9 mouse cellular contexts compared by ENCODE assay signal in genomic region chr11:106214856-106215255, GRCm38 (mm10). TPM values are rescaled to one million over a fixed set of nuclear protein-coding genes. Genes with fewer than 3 reads are reported as not detected.
DNase-seq lines count a peak whose midpoint lies in the region; ATAC-seq and TF ChIP-seq lines count a peak whose summit lies in the region.
"Had no signal": no experiment of that assay in that cellular context is flagged by ENCODE, and none has a peak within 500 bp of the region (broad histone marks: within the 10 kb centered on the region; RNA-seq: fewer than 3 reads in every experiment).

No protein-coding gene starts in this region.

- no peak overlapping the region for H3K27ac ChIP-seq in heart, embryonic 11.5 days (ENCODE audit: low read depth, low read length)
- H3K27ac ChIP-seq in ES-E14 (ENCODE audit: insufficient read depth, low read depth, low read length, poor library complexity, severe bottlenecking) = no peak overlapping the region
- H3K27ac ChIP-seq in forebrain, postnatal 0 days (ENCODE audit: low read depth, low read length) = no peak overlapping the region
- H3K27ac ChIP-seq in liver, embryonic 14.5 days = peak overlapping the region; percentile 98

- 85% methylated on average over 5 of the region's 5 CpGs for WGBS in heart, embryonic 11.5 days (ENCODE audit: insufficient replicate concordance)
- WGBS in forebrain, postnatal 0 days = 96% methylated on average over 5 of the region's 5 CpGs
- WGBS in liver, embryonic 14.5 days (ENCODE audit: insufficient replicate concordance) = 77% methylated on average over 5 of the region's 5 CpGs

- peak overlapping the region; percentile 12; the same call in 1 of the 2 replicates for H3K9ac ChIP-seq in heart, embryonic 11.5 days (ENCODE audit: low read depth, low read length)
- H3K9ac ChIP-seq in ES-E14 (ENCODE audit: insufficient read depth, low read depth, low read length, poor library complexity, severe bottlenecking) = peak overlapping the region; percentile 96
- H3K9ac ChIP-seq in forebrain, postnatal 0 days = peak overlapping the region; percentile 99; the same call in 1 of the 2 replicates
- H3K9ac ChIP-seq in liver, embryonic 14.5 days (replicated peaks) = peak overlapping the region; percentile 95

- peak overlapping the region; percentile 99; the same call in 1 of the 2 replicates for H3K4me3 ChIP-seq in heart, embryonic 11.5 days (ENCODE audit: low read depth, low read length)
- no peak overlapping the region; a peak in 2 of 4 replicates for H3K4me3 ChIP-seq in ES-E14 (ENCODE audit: insufficient read depth in 1 of 2, low read depth in 1 of 2, low read length in 2 of 2, poor library complexity in 1 of 2, severe bottlenecking in 1 of 2)
- no peak overlapping the region for H3K4me3 ChIP-seq in forebrain, postnatal 0 days (ENCODE audit: low read depth, low read length)
- H3K4me3 ChIP-seq in liver, embryonic 14.5 days (ENCODE audit: insufficient read depth in 1 of 2, low read depth in 2 of 2, low read length in 2 of 2) = peak overlapping the region; percentile 90 to 96

- in situ Hi-C loops in ES-E14 (cut with MboI; ENCODE audit: low sequenced_read_pairs in 2 of 2, unreplicated experiment in 2 of 2) = no loop called here

- peak overlapping the region; percentile 74 for H3K4me2 ChIP-seq in heart, embryonic 11.5 days
- no peak overlapping the region for H3K4me2 ChIP-seq in forebrain, postnatal 0 days (ENCODE audit: low read depth)
- H3K4me2 ChIP-seq in liver, embryonic 14.5 days (ENCODE audit: low read depth) = peak overlapping the region; percentile 90

- no peaks in the 10 kb centered on the region for H3K9me3 ChIP-seq in heart, embryonic 11.5 days (replicated peaks; ENCODE audit: control insufficient read depth, low read length)
- no peaks in the 10 kb centered on the region for H3K9me3 ChIP-seq in ES-E14 (ENCODE audit: control insufficient read depth, insufficient read depth, low read depth, low read length)
- no peaks in the 10 kb centered on the region for H3K9me3 ChIP-seq in forebrain, postnatal 0 days (ENCODE audit: low read length)
- no peaks in the 10 kb centered on the region for H3K9me3 ChIP-seq in liver, embryonic 14.5 days (ENCODE audit: control insufficient read depth, low read length)

- no peak for TF ChIP-seq EP300 in liver, embryonic 14.5 days (IDR thresholded peaks at IDR 0.05; ENCODE audit: low read depth)

- H3K4me1 ChIP-seq in heart, embryonic 11.5 days (ENCODE audit: control insufficient read depth, insufficient read depth, low read length) = peaks cover 17% of the 10 kb centered on the region
- peaks cover 2 to 5% of the 10 kb centered on the region in 2 experiments; a peak in 3 of 4 replicates for H3K4me1 ChIP-seq in ES-E14 (ENCODE audit: control insufficient read depth in 2 of 2, insufficient read depth in 2 of 2, low read length in 2 of 2, poor library complexity in 1 of 2)
- peaks cover 16% of the 10 kb centered on the region for H3K4me1 ChIP-seq in forebrain, postnatal 0 days (ENCODE audit: insufficient read depth)
- peaks cover 17 to 19% of the 10 kb centered on the region in 2 experiments for H3K4me1 ChIP-seq in liver, embryonic 14.5 days (replicated peaks; ENCODE audit: control insufficient read depth in 2 of 2, insufficient read depth in 2 of 2, low read length in 1 of 2)

- DNase-seq in heart, adult 9 months (ENCODE audit: low spot score in 2 of 2) = no peak
- DNase-seq in ES-E14 (ENCODE audit: low read depth, low spot score) = no peak
- no peak for DNase-seq in forebrain, postnatal 0 days
- no peak for DNase-seq in liver, embryonic 14.5 days (ENCODE audit: low read depth in 3 of 3, low spot score in 3 of 3)
- no peak for DNase-seq in layer of hippocampus, adult 9-11 months
- no peak for DNase-seq in frontal cortex, postnatal 36 days (ENCODE audit: low spot score in 2 of 2)
- DNase-seq in right cerebral cortex, postnatal 14 days = no peak
- DNase-seq: cerebellum, adult 11 months had no signal

- peaks cover 12% of the 10 kb centered on the region for H3K36me3 ChIP-seq in heart, embryonic 11.5 days (ENCODE audit: control insufficient read depth, insufficient read depth, low read length)
- H3K36me3 ChIP-seq in ES-E14 (ENCODE audit: control insufficient read depth, insufficient read depth, low read length, poor library complexity, severe bottlenecking) = peaks cover 10% of the 10 kb centered on the region
- peaks cover 26% of the 10 kb centered on the region for H3K36me3 ChIP-seq in forebrain, postnatal 0 days (ENCODE audit: insufficient read depth)
- H3K36me3 ChIP-seq in liver, embryonic 14.5 days (replicated peaks; ENCODE audit: control insufficient read depth, insufficient read depth, low read depth) = peaks cover 18% of the 10 kb centered on the region

- no peaks in the 10 kb centered on the region for H3K27me3 ChIP-seq in heart, embryonic 11.5 days (ENCODE audit: control insufficient read depth, insufficient read depth, low read length)
- H3K27me3 ChIP-seq in forebrain, postnatal 0 days (ENCODE audit: insufficient read depth, low read length) = no peaks in the 10 kb centered on the region
- H3K27me3 ChIP-seq in liver, embryonic 14.5 days (ENCODE audit: control insufficient read depth, insufficient read depth, low read length) = no peaks in the 10 kb centered on the region

- no peak for TF ChIP-seq CTCF in forebrain, postnatal 0 days (IDR thresholded peaks at IDR 0.05; ENCODE audit: low read depth)
- no peak for TF ChIP-seq CTCF in liver, embryonic 14.5 days (IDR thresholded peaks at IDR 0.05; ENCODE audit: low read depth)

- ATAC-seq in heart, embryonic 11.5 days (replicated peaks; ENCODE audit: insufficient number of reproducible peaks, low FRiP score, low TSS enrichment) = no peak
- ATAC-seq in forebrain, postnatal 0 days = no peak
- ATAC-seq in liver, embryonic 14.5 days (ENCODE audit: insufficient read depth) = no peak

TF ChIP-seq in ES-E14, 5 proteins besides CTCF, POLR2A, EP300 and RAD21:
- TF ChIP-seq MAFK (IDR thresholded peaks at IDR 0.05; ENCODE audit: insufficient read depth, low read depth, low read length) (no peak), CHD2 (IDR thresholded peaks at IDR 0.05; ENCODE audit: low read depth, low read length) (no peak), HCFC1 (IDR thresholded peaks at IDR 0.05; ENCODE audit: borderline replicate concordance, insufficient read depth, low read length) (no peak), ZNF384 (IDR thresholded peaks at IDR 0.05; ENCODE audit: low read depth, low read length) (no peak), ZC3H11A (IDR thresholded peaks at IDR 0.05; ENCODE audit: borderline replicate concordance, low read depth, low read length) (no peak)

RNA-seq across cellular contexts. Expression of gene Ccdc47, which starts 1.3 kb away (rescaled TPM):
- polyA plus RNA-seq in heart, embryonic 11.5 days (2014; fragmentation: Nextera tagmentation; extraction: Ambion mirVana) = 58.9 and 91.1 TPM in 2 replicates
- 82.3 and 91.2 TPM in 2 replicates for total RNA-seq in ES-E14 (2012; rRNA removed)
- 29.4 and 41.0 TPM in 2 replicates for total RNA-seq in forebrain, postnatal 0 days (2014; rRNA removed)
- polyA plus RNA-seq in forebrain, postnatal 0 days (2015; fragmentation: Nextera tagmentation; extraction: Ambion mirVana) = 71.8 and 90.1 TPM in 2 replicates
- polyA plus RNA-seq in liver, embryonic 14.5 days (2012; rRNA removed) = 11.6 and 19.0 TPM in 2 replicates
- 27.5 and 29.2 TPM in 2 replicates for polyA plus RNA-seq in liver, embryonic 14.5 days (2014; fragmentation: Nextera tagmentation; extraction: Ambion mirVana)

RNA-seq across cellular contexts. Expression of gene Ddx42, which starts 1.9 kb away (rescaled TPM):
- polyA plus RNA-seq in heart, embryonic 11.5 days (2014; fragmentation: Nextera tagmentation; extraction: Ambion mirVana) = 45.3 and 58.3 TPM in 2 replicates
- 48.2 and 64.3 TPM in 2 replicates for total RNA-seq in ES-E14 (2012; rRNA removed)
- total RNA-seq in forebrain, postnatal 0 days (2014; rRNA removed) = 58.8 and 76.3 TPM in 2 replicates
- 49.5 and 62.2 TPM in 2 replicates for polyA plus RNA-seq in forebrain, postnatal 0 days (2015; fragmentation: Nextera tagmentation; extraction: Ambion mirVana)
- 7.8 and 13.5 TPM in 2 replicates for polyA plus RNA-seq in liver, embryonic 14.5 days (2012; rRNA removed)
- polyA plus RNA-seq in liver, embryonic 14.5 days (2014; fragmentation: Nextera tagmentation; extraction: Ambion mirVana) = 20.7 and 22.8 TPM in 2 replicates

RNA-seq across cellular contexts. Expression of gene Strada, which starts 12.9 kb away (rescaled TPM):
- polyA plus RNA-seq in heart, embryonic 11.5 days (2014; fragmentation: Nextera tagmentation; extraction: Ambion mirVana) = 22.4 and 26.6 TPM in 2 replicates
- total RNA-seq in ES-E14 (2012; rRNA removed) = 14.5 and 24.0 TPM in 2 replicates
- total RNA-seq in forebrain, postnatal 0 days (2014; rRNA removed) = 23.4 and 34.8 TPM in 2 replicates
- polyA plus RNA-seq in forebrain, postnatal 0 days (2015; fragmentation: Nextera tagmentation; extraction: Ambion mirVana) = 20.0 and 23.7 TPM in 2 replicates
- polyA plus RNA-seq in liver, embryonic 14.5 days (2012; rRNA removed) = 9.1 and 9.4 TPM in 2 replicates
- polyA plus RNA-seq in liver, embryonic 14.5 days (2014; fragmentation: Nextera tagmentation; extraction: Ambion mirVana) = 6.9 and 8.8 TPM in 2 replicates

RNA-seq across cellular contexts. Expression of gene Ftsj3, which starts 41.0 kb away (rescaled TPM):
- 45.2 and 46.7 TPM in 2 replicates for polyA plus RNA-seq in heart, embryonic 11.5 days (2014; fragmentation: Nextera tagmentation; extraction: Ambion mirVana)
- 304 and 403 TPM in 2 replicates for total RNA-seq in ES-E14 (2012; rRNA removed)
- 40.2 and 62.7 TPM in 2 replicates for total RNA-seq in forebrain, postnatal 0 days (2014; rRNA removed)
- 29.0 and 29.7 TPM in 2 replicates for polyA plus RNA-seq in forebrain, postnatal 0 days (2015; fragmentation: Nextera tagmentation; extraction: Ambion mirVana)
- polyA plus RNA-seq in liver, embryonic 14.5 days (2012; rRNA removed) = 15.5 and 25.7 TPM in 2 replicates
- 36.8 and 40.1 TPM in 2 replicates for polyA plus RNA-seq in liver, embryonic 14.5 days (2014; fragmentation: Nextera tagmentation; extraction: Ambion mirVana)

RNA-seq across cellular contexts. Expression of gene Psmc5, which starts 41.1 kb away (rescaled TPM):
- 280 and 294 TPM in 2 replicates for polyA plus RNA-seq in heart, embryonic 11.5 days (2014; fragmentation: Nextera tagmentation; extraction: Ambion mirVana)
- 161 and 263 TPM in 2 replicates for total RNA-seq in ES-E14 (2012; rRNA removed)
- total RNA-seq in forebrain, postnatal 0 days (2014; rRNA removed) = 108 and 114 TPM in 2 replicates
- 258 and 270 TPM in 2 replicates for polyA plus RNA-seq in forebrain, postnatal 0 days (2015; fragmentation: Nextera tagmentation; extraction: Ambion mirVana)
- polyA plus RNA-seq in liver, embryonic 14.5 days (2012; rRNA removed) = 59.6 and 107 TPM in 2 replicates
- polyA plus RNA-seq in liver, embryonic 14.5 days (2014; fragmentation: Nextera tagmentation; extraction: Ambion mirVana) = 123 and 132 TPM in 2 replicates

Comparison
In these comparisons a context has a peak if more than half of its experiments do, and no peak if none do; other contexts are left out.
1. H3K4me3 ChIP-seq: peak in heart, embryonic 11.5 days (single experiment) and liver, embryonic 14.5 days (2 of 2); none in ES-E14 (0 of 2) and forebrain, postnatal 0 days (single experiment).
2. H3K9ac ChIP-seq: peak in every context shown above with its lines; median percentile 99 in forebrain, postnatal 0 days; 96 in ES-E14; 95 in liver, embryonic 14.5 days; 12 in heart, embryonic 11.5 days.